Mouse (Mus musculus): ENCODE results near the gene H2al1m.

DNA sequence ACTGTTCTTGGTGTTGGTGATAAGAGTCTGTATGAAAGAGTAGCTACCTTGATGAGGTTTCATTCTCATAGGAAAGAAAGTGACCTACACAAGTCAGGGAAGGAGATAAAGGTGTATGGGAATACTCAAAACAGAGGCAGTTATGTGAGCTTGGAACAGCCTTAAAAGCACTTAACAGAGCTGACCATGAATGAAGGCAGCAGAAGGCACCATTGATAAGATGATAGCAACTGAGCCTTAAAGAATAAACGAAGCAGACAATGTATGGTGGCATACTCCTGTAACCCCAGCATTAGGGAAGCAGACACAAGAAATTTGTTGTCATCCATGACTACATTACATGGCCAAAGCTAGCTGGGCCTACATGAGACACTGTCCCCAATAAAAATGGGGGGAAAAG lies 19.9 kb downstream of the H2al1m start:
- TF ChIP-seq CTCF (IDR thresholded peaks at IDR 0.05; ENCODE audit: low read depth, low read length) (no peak), POLR2A (IDR thresholded peaks at IDR 0.05; ENCODE audit: borderline replicate concordance, low read depth, low read length) (no peak)

All from bone marrow macrophage, adult 2 months (primary cell).